ENCODE assay signal across 8 mouse cellular contexts in genomic region chr19:24621610-24622220, GRCm38 (mm10). TPM values are rescaled to one million over a fixed set of nuclear protein-coding genes. Genes with fewer than 3 reads are reported as not detected.
DNase-seq lines count a peak whose midpoint lies in the region; ATAC-seq and TF ChIP-seq lines count a peak whose summit lies in the region.

No protein-coding gene starts in this region.

- no peaks in the 10 kb centered on the region for H3K9me3 ChIP-seq in intestine, embryonic 14.5 days (ENCODE audit: control insufficient read depth, low read length)
- H3K9me3 ChIP-seq in intestine, embryonic 15.5 days, result no peaks in the 10 kb centered on the region
- no peaks in the 10 kb centered on the region for H3K9me3 ChIP-seq in forebrain, postnatal 0 days (ENCODE audit: low read length)
- no peaks in the 10 kb centered on the region for H3K9me3 ChIP-seq in hindbrain, postnatal 0 days (ENCODE audit: low read length)
- no peaks in the 10 kb centered on the region for H3K9me3 ChIP-seq in midbrain, embryonic 15.5 days

- TF ChIP-seq CTCF in cerebellum, adult 2 months (IDR thresholded peaks at IDR 0.05; ENCODE audit: borderline replicate concordance, insufficient read depth, low read depth, low read length), result peak; percentile 81
- peak; percentile 82 for TF ChIP-seq CTCF in forebrain, postnatal 0 days (IDR thresholded peaks at IDR 0.05; ENCODE audit: low read depth)
- peak; percentile 88 for TF ChIP-seq CTCF in hindbrain, postnatal 0 days (IDR thresholded peaks at IDR 0.05; ENCODE audit: low read depth)
- TF ChIP-seq CTCF in spleen, adult 2 months (IDR thresholded peaks at IDR 0.05; ENCODE audit: extremely low read depth, insufficient read depth, insufficient read length, insufficient replicate concordance), result peak; percentile 81; the same call in 1 of the 2 replicates

- ATAC-seq in intestine, embryonic 14.5 days (replicated peaks; ENCODE audit: low FRiP score, low TSS enrichment, low read depth), result 0 out of 2 replicates have a peak, but pooled peaks have one; percentile 66
- no peak; the same call in 1 of the 2 replicates for ATAC-seq in intestine, embryonic 15.5 days
- ATAC-seq in forebrain, postnatal 0 days, result peak; percentile 71; the same call in 1 of the 2 replicates
- peak; percentile 67 for ATAC-seq in hindbrain, postnatal 0 days
- ATAC-seq in midbrain, embryonic 15.5 days (replicated peaks), result peak; percentile 71

- H3K4me3 ChIP-seq in intestine, embryonic 14.5 days (ENCODE audit: low read depth, low read length), result no peak overlapping the region
- no peak overlapping the region for H3K4me3 ChIP-seq in intestine, embryonic 15.5 days (replicated peaks)
- no peak overlapping the region for H3K4me3 ChIP-seq in cerebellum, adult 2 months (replicated peaks; ENCODE audit: insufficient read depth, low read depth, low read length)
- H3K4me3 ChIP-seq in forebrain, postnatal 0 days (ENCODE audit: low read depth, low read length), result no peak overlapping the region
- no peak overlapping the region for H3K4me3 ChIP-seq in hindbrain, postnatal 0 days (ENCODE audit: low read length)
- no peak overlapping the region for H3K4me3 ChIP-seq in midbrain, embryonic 15.5 days
- no peak overlapping the region for H3K4me3 ChIP-seq in spleen, adult 2 months (ENCODE audit: extremely low read depth, insufficient read depth, insufficient read length)

- H3K36me3 ChIP-seq in intestine, embryonic 14.5 days (ENCODE audit: control insufficient read depth, insufficient read depth, low read length), result no peaks in the 10 kb centered on the region
- H3K36me3 ChIP-seq in intestine, embryonic 15.5 days, result no peaks in the 10 kb centered on the region
- no peaks in the 10 kb centered on the region for H3K36me3 ChIP-seq in forebrain, postnatal 0 days (ENCODE audit: insufficient read depth)
- no peaks in the 10 kb centered on the region for H3K36me3 ChIP-seq in hindbrain, postnatal 0 days (ENCODE audit: insufficient read depth, low read length)
- H3K36me3 ChIP-seq in midbrain, embryonic 15.5 days (replicated peaks), result no peaks in the 10 kb centered on the region
- H3K36me3 ChIP-seq in spleen, adult 2 months (ENCODE audit: control insufficient read depth, insufficient read depth, low read length), result no peaks in the 10 kb centered on the region

- no peak overlapping the region for H3K27ac ChIP-seq in intestine, embryonic 14.5 days (ENCODE audit: low read depth)
- no peak overlapping the region for H3K27ac ChIP-seq in intestine, embryonic 15.5 days
- no peak overlapping the region for H3K27ac ChIP-seq in cerebellum, adult 2 months (ENCODE audit: insufficient read depth, low read length)
- H3K27ac ChIP-seq in forebrain, postnatal 0 days (ENCODE audit: low read depth, low read length), result no peak overlapping the region
- no peak overlapping the region for H3K27ac ChIP-seq in hindbrain, postnatal 0 days
- no peak overlapping the region for H3K27ac ChIP-seq in midbrain, embryonic 15.5 days
- H3K27ac ChIP-seq in spleen, adult 2 months (ENCODE audit: insufficient read depth, low read length), result no peak overlapping the region

- intact Hi-C loops in left cerebral cortex, postnatal 14 days (cut with DNase I), result loop anchor here (5.0 kb wide), 2 partner anchors 251 to 266 kb away; no protein-coding TSS in a partner anchor

- peak; percentile 85 for DNase-seq in intestine, embryonic 14.5 days (ENCODE audit: low spot score)
- peak; percentile 63 to 72 for DNase-seq in cerebellum, adult 2 months
- DNase-seq in forebrain, postnatal 0 days, result peak; percentile 82
- DNase-seq in hindbrain, postnatal 0 days (ENCODE audit: low spot score), result peak; percentile 82
- peak; percentile 45 to 72 for DNase-seq in left cerebral cortex, postnatal 14 days (ENCODE audit: low spot score in 2 of 2)
- DNase-seq in spleen, adult 2 months (ENCODE audit: low read depth in 1 of 2, low spot score in 2 of 2), result peak; percentile 47 to 67

- no peak for TF ChIP-seq POLR2A in cerebellum, adult 2 months (IDR thresholded peaks at IDR 0.05; ENCODE audit: borderline replicate concordance, insufficient read depth, low read length)
- no peak for TF ChIP-seq POLR2A in spleen, adult 2 months (IDR thresholded peaks at IDR 0.05; ENCODE audit: low read depth, low read length)

- no peak overlapping the region for H3K4me2 ChIP-seq in intestine, embryonic 14.5 days (ENCODE audit: low read length)
- no peak overlapping the region for H3K4me2 ChIP-seq in intestine, embryonic 15.5 days (replicated peaks)
- no peak overlapping the region for H3K4me2 ChIP-seq in forebrain, postnatal 0 days (ENCODE audit: low read depth)
- no peak overlapping the region for H3K4me2 ChIP-seq in hindbrain, postnatal 0 days (ENCODE audit: low read depth, low read length)
- H3K4me2 ChIP-seq in midbrain, embryonic 15.5 days, result no peak overlapping the region

- no peaks in the 10 kb centered on the region for H3K4me1 ChIP-seq in intestine, embryonic 14.5 days (replicated peaks; ENCODE audit: control insufficient read depth, insufficient read depth, low read length)
- H3K4me1 ChIP-seq in intestine, embryonic 15.5 days (replicated peaks), result no peaks in the 10 kb centered on the region
- no peaks in the 10 kb centered on the region for H3K4me1 ChIP-seq in cerebellum, adult 2 months (ENCODE audit: control insufficient read depth, insufficient read depth, low read length)
- H3K4me1 ChIP-seq in forebrain, postnatal 0 days (ENCODE audit: insufficient read depth), result no peaks in the 10 kb centered on the region
- H3K4me1 ChIP-seq in hindbrain, postnatal 0 days (ENCODE audit: insufficient read depth, low read length), result no peaks in the 10 kb centered on the region
- H3K4me1 ChIP-seq in midbrain, embryonic 15.5 days, result no peaks in the 10 kb centered on the region
- no peaks in the 10 kb centered on the region for H3K4me1 ChIP-seq in spleen, adult 2 months (ENCODE audit: control insufficient read depth, insufficient read depth, insufficient read length)

- no peak overlapping the region for H3K9ac ChIP-seq in intestine, embryonic 14.5 days (ENCODE audit: low read length)
- H3K9ac ChIP-seq in intestine, embryonic 15.5 days, result no peak overlapping the region
- no peak overlapping the region for H3K9ac ChIP-seq in forebrain, postnatal 0 days
- H3K9ac ChIP-seq in hindbrain, postnatal 0 days (replicated peaks; ENCODE audit: low read length), result no peak overlapping the region
- H3K9ac ChIP-seq in midbrain, embryonic 15.5 days, result no peak overlapping the region

- no peaks in the 10 kb centered on the region for H3K27me3 ChIP-seq in intestine, embryonic 14.5 days (replicated peaks; ENCODE audit: control insufficient read depth, insufficient read depth, low read length)
- H3K27me3 ChIP-seq in intestine, embryonic 15.5 days (replicated peaks), result no peaks in the 10 kb centered on the region
- no peaks in the 10 kb centered on the region for H3K27me3 ChIP-seq in cerebellum, adult 2 months (ENCODE audit: control insufficient read depth, insufficient read depth, low read length)
- no peaks in the 10 kb centered on the region for H3K27me3 ChIP-seq in forebrain, postnatal 0 days (ENCODE audit: insufficient read depth, low read length)
- H3K27me3 ChIP-seq in hindbrain, postnatal 0 days (ENCODE audit: insufficient read depth, low read length), result no peaks in the 10 kb centered on the region
- H3K27me3 ChIP-seq in midbrain, embryonic 15.5 days (replicated peaks), result no peaks in the 10 kb centered on the region
- no peaks in the 10 kb centered on the region for H3K27me3 ChIP-seq in spleen, adult 2 months (ENCODE audit: control insufficient read depth, insufficient read depth, low read length)

- WGBS in intestine, embryonic 14.5 days, result 26% methylated on average over 8 of the region's 8 CpGs
- 31% methylated on average over 8 of the region's 8 CpGs for WGBS in intestine, embryonic 15.5 days
- WGBS in cerebellum, adult 2 months, result 30% methylated on average over 8 of the region's 8 CpGs
- 31% methylated on average over 8 of the region's 8 CpGs for WGBS in forebrain, postnatal 0 days
- 28% methylated on average over 8 of the region's 8 CpGs for WGBS in hindbrain, postnatal 0 days
- WGBS in midbrain, embryonic 15.5 days, result 35% methylated on average over 8 of the region's 8 CpGs
- whole genome bisulfite sequencing in spleen, adult 2 months, result 30% methylated on average over 8 of the region's 8 CpGs

RNA-seq across cellular contexts. Expression of gene Tmem252, which starts 52.1 kb away (rescaled TPM):
- polyA plus RNA-seq in intestine, embryonic 14.5 days (2014; fragmentation: Nextera tagmentation; extraction: Ambion mirVana), result 8.7 and 8.9 TPM in 2 replicates
- 4.8 and 5.4 TPM in 2 replicates for polyA plus RNA-seq in intestine, embryonic 15.5 days (2015; fragmentation: Nextera tagmentation; extraction: Ambion mirVana)
- 0.26 and 0.40 TPM in 2 replicates for polyA plus RNA-seq in cerebellum, adult 2 months (2012; rRNA removed)
- total RNA-seq in forebrain, postnatal 0 days (2014; rRNA removed), result 0.62 and 1.2 TPM in 2 replicates
- 0.83 and 0.98 TPM in 2 replicates for polyA plus RNA-seq in forebrain, postnatal 0 days (2015; fragmentation: Nextera tagmentation; extraction: Ambion mirVana)
- total RNA-seq in hindbrain, postnatal 0 days (2014; rRNA removed), result 0.42 and 0.72 TPM in 2 replicates
- polyA plus RNA-seq in hindbrain, postnatal 0 days (2015; fragmentation: Nextera tagmentation; extraction: Ambion mirVana), result 1.9 and 2.0 TPM in 2 replicates
- total RNA-seq in left cerebral cortex, postnatal 14 days (2021), result 1 to 10 TPM in 1 of 2 experiments, under 1 TPM in 1; 0.66 to 1.7 TPM
- polyA plus RNA-seq in midbrain, embryonic 15.5 days (2015; fragmentation: Nextera tagmentation; extraction: Ambion mirVana), result 1.6 and 1.7 TPM in 2 replicates
- 0.04 and 0.05 TPM in 2 replicates for polyA plus RNA-seq in spleen, adult 2 months (2012; rRNA removed)
